Mouse (Mus musculus) heart, postnatal 0 days (tissue): ENCODE data around the gene Pitpnm2. TPM values are rescaled to one million over a fixed set of nuclear protein-coding genes. Genes with fewer than 3 reads are reported as not detected.
A peak's percentile ranks its signal among the peaks of the same experiment; 100 is the strongest.

ENCODE experiments used
- ATAC-seq: fragments of 200-750 bp; cut with Nextera tagmentation; 2 replicates; pipeline ENCODE4 v1.8.0; 2017; ENCODE audit warnings: low read depth, moderate number of reproducible peaks, moderate library complexity; ENCODE audit not compliant: insufficient read depth
- DNase-seq: peaks from one replicate; pipeline ENCODE4 v3.0.0-alpha.2; 2016; ENCODE audit warnings: low spot score
- H3K27ac ChIP-seq: fragments of 300-500 bp; sonication (generic); 2 replicates; pipeline ENCODE4 v1.5.1; 2014; ENCODE audit warnings: low read depth, mild to moderate bottlenecking
- H3K27me3 ChIP-seq: fragments of 300-500 bp; sonication (generic); 2 replicates; pipeline ENCODE4 v1.6.1; 2014; ENCODE audit warnings: low read length, mixed read lengths; ENCODE audit not compliant: control insufficient read depth, insufficient read depth
- H3K36me3 ChIP-seq: fragments of 300-500 bp; sonication (generic); replicated peaks from 2 replicates; pipeline ENCODE4 v1.6.1; 2014; ENCODE audit warnings: low read length, mixed read lengths; ENCODE audit not compliant: control insufficient read depth, insufficient read depth
- H3K4me1 ChIP-seq: fragments of 300-500 bp; sonication (generic); 2 replicates; pipeline ENCODE4 v1.6.1; 2014; ENCODE audit warnings: antibody characterized with exemption; ENCODE audit not compliant: control insufficient read depth, insufficient read depth
- H3K4me2 ChIP-seq: fragments of 300-500 bp; sonication (generic); 2 replicates; pipeline ENCODE4 v1.6.1; 2014; ENCODE audit warnings: low read depth, mild to moderate bottlenecking, low read length, moderate library complexity
- H3K4me3 ChIP-seq: fragments of 300-500 bp; sonication (generic); 2 replicates; pipeline ENCODE4 v1.5.1; 2014; ENCODE audit warnings: low read depth, low read length
- H3K9ac ChIP-seq: fragments of 300-500 bp; sonication (generic); replicated peaks from 2 replicates; pipeline ENCODE4 v1.6.1; 2014; ENCODE audit warnings: low read depth, low read length, mixed read lengths
- H3K9me3 ChIP-seq: fragments of 300-500 bp; sonication (generic); replicated peaks from 2 replicates; pipeline ENCODE4 v1.6.1; 2016; ENCODE audit warnings: low read length; ENCODE audit not compliant: control insufficient read depth
- CTCF ChIP-seq: IDR thresholded peaks from 2 replicates; pipeline ENCODE4 v1.5.1; 2016; ENCODE audit warnings: antibody characterized with exemption, control low read depth, low read depth
- EP300 ChIP-seq: IDR thresholded peaks from 2 replicates; pipeline ENCODE4 v1.6.1; 2016; ENCODE audit warnings: antibody characterized with exemption, low read depth
- WGBS: fragments of 180-500 bp; shearing (Covaris S2); extraction: QIAGEN DNeasy Blood & Tissue Kit; methylation state at CpG from one replicate; pipeline ENCODE4 v1.1.7; 2014; 5-methylcytosine and 5-hydroxymethylcytosine counted together
- polyA plus RNA-seq: library from polyadenylated mRNA; unstranded; fragments of >200 nt; fragmentation: Nextera tagmentation; extraction: Ambion mirVana; gene quantifications from 2 replicates; pipeline ENCODE4 v1.2.1, GENCODE M21; 2015
- total RNA-seq: library from RNA; depleted of rRNA; stranded (reverse); fragments of >200 nt; gene quantifications from 2 replicates; pipeline ENCODE4 v1.2.3, GENCODE M21; 2014; ENCODE audit warnings: low replicate concordance

Pitpnm2 gene
- total and polyA plus RNA-seq, 2 experiments from 2014 or later = 3.2 to 17.1 TPM

GRCm38 (mm10) chr5:124199168-124199567 lies 50.4 kb downstream of the Pitpnm2 start:
- Histone ChIP-seq H3K9ac (no peak overlapping the region), H3K27me3 (no peaks in the 10 kb centered on the region), H3K4me3 (no peak overlapping the region), H3K4me1 (peaks cover 78% of the 10 kb centered on the region), H3K36me3 (no peaks in the 10 kb centered on the region; the same call in 1 of the 2 replicates), H3K9me3 (no peaks in the 10 kb centered on the region), H3K4me2 (no peak overlapping the region), H3K27ac (no peak overlapping the region)
- ATAC-seq = no peak
- DNase-seq = no peak
- no peak for TF ChIP-seq CTCF
- no peak for TF ChIP-seq EP300
- 69% methylated on average over 5 of the region's 5 CpGs for WGBS

GRCm38 (mm10) chr5:124198473-124198872 lies 51.1 kb downstream of the Pitpnm2 start:
- WGBS = 70% methylated on average over 7 of the region's 7 CpGs
- Histone ChIP-seq H3K36me3 (no peaks in the 10 kb centered on the region; the same call in 1 of the 2 replicates), H3K27ac (no peak overlapping the region), H3K27me3 (no peaks in the 10 kb centered on the region), H3K9ac (no peak overlapping the region), H3K4me3 (no peak overlapping the region), H3K4me1 (peaks cover 81% of the 10 kb centered on the region), H3K4me2 (no peak overlapping the region), H3K9me3 (no peaks in the 10 kb centered on the region)
- DNase-seq = no peak
- no peak for ATAC-seq
- TF ChIP-seq CTCF = no peak
- no peak for TF ChIP-seq EP300

- no peak overlapping the region for H3K27ac ChIP-seq
- no peak overlapping the region for H3K4me3 ChIP-seq
- TF ChIP-seq CTCF (no peak), EP300 (no peak)
- no peaks in the 10 kb centered on the region; the same call in 1 of the 2 replicates for H3K36me3 ChIP-seq
- no peaks in the 10 kb centered on the region for H3K9me3 ChIP-seq
- no peaks in the 10 kb centered on the region for H3K27me3 ChIP-seq
- DNase-seq (no peak), ATAC-seq (no peak)
- 0 out of 2 replicates have a peak overlapping the region, but pooled peaks have one; percentile 23 for H3K9ac ChIP-seq
- whole genome bisulfite sequencing = 64% methylated on average over 4 of the region's 4 CpGs
- no peak overlapping the region for H3K4me2 ChIP-seq
- peaks cover 86% of the 10 kb centered on the region for H3K4me1 ChIP-seq
Measured at GRCm38 (mm10) chr5:124196082-124196481, 53.5 kb downstream of the Pitpnm2 start.

- ATAC-seq (no peak), DNase-seq (no peak)
- Histone ChIP-seq H3K9ac (no peak overlapping the region; the same call in 1 of the 2 replicates), H3K4me3 (no peak overlapping the region), H3K9me3 (no peaks in the 10 kb centered on the region), H3K4me2 (no peak overlapping the region), H3K27me3 (no peaks in the 10 kb centered on the region), H3K36me3 (no peaks in the 10 kb centered on the region; the same call in 1 of the 2 replicates), H3K4me1 (peaks cover 87% of the 10 kb centered on the region), H3K27ac (peak overlapping the region; percentile 85)
- TF ChIP-seq CTCF = no peak
- no peak for TF ChIP-seq EP300
- WGBS = 58% methylated on average over 11 of the region's 11 CpGs
Measured at GRCm38 (mm10) chr5:124194386-124195084, 55.0 kb downstream of the Pitpnm2 start.

- no peaks in the 10 kb centered on the region for H3K9me3 ChIP-seq
- TF ChIP-seq CTCF = no peak
- no peak for TF ChIP-seq EP300
- no peak overlapping the region; the same call in 1 of the 2 replicates for H3K4me3 ChIP-seq
- 75% methylated on average over 24 of the region's 24 CpGs for WGBS
- 0 out of 2 replicates have a peak overlapping the region, but pooled peaks have one; percentile 15 for H3K9ac ChIP-seq
- ATAC-seq = no peak
- H3K27me3 ChIP-seq = no peaks in the 10 kb centered on the region
- H3K36me3 ChIP-seq = no peaks in the 10 kb centered on the region
- peaks cover 86% of the 10 kb centered on the region for H3K4me1 ChIP-seq
- peak overlapping the region; percentile 85 for H3K27ac ChIP-seq
- H3K4me2 ChIP-seq = peak overlapping the region; percentile 39; the same call in 1 of the 2 replicates
- DNase-seq = no peak
Measured at GRCm38 (mm10) chr5:124193286-124194112, 56.1 kb downstream of the Pitpnm2 start.
